26 mouse cellular contexts compared by ENCODE assay signal in genomic region chr16:38453952-38454351, GRCm38 (mm10). TPM values are rescaled to one million over a fixed set of nuclear protein-coding genes. Genes with fewer than 3 reads are reported as not detected.
DNase-seq lines count a peak whose midpoint lies in the region; ATAC-seq and TF ChIP-seq lines count a peak whose summit lies in the region.
"Had no signal": no experiment of that assay in that cellular context is flagged by ENCODE, and none has a peak within 500 bp of the region (broad histone marks: within the 10 kb centered on the region; RNA-seq: fewer than 3 reads in every experiment).

No protein-coding gene starts in this region.

- TF ChIP-seq POLR2A in CH12.LX (IDR thresholded peaks at IDR 0.05; ENCODE audit: low read depth, low read length) = peak; percentile 93

- TF ChIP-seq RAD21 in CH12.LX (IDR thresholded peaks at IDR 0.05; ENCODE audit: low read depth, low read length) = no peak

- H3K4me1 ChIP-seq in liver, postnatal 0 days (ENCODE audit: insufficient read depth) = peaks cover 23% of the 10 kb centered on the region
- peaks cover 10 to 37% of the 10 kb centered on the region in 2 experiments for H3K4me1 ChIP-seq in CH12.LX (ENCODE audit: control insufficient read depth in 1 of 2, insufficient read depth in 2 of 2)
- H3K4me1 ChIP-seq in liver, embryonic 11.5 days (replicated peaks; ENCODE audit: control insufficient read depth, insufficient read depth, low read length) = peaks cover 11% of the 10 kb centered on the region
- H3K4me1 ChIP-seq in liver, embryonic 16.5 days (ENCODE audit: control insufficient read depth, low read depth, low read length) = peaks cover 19% of the 10 kb centered on the region

- peaks cover 55% of the 10 kb centered on the region for H3K79me2 ChIP-seq in CH12.LX (replicated peaks; ENCODE audit: control insufficient read depth, extremely low read depth, insufficient read depth, poor library complexity, severe bottlenecking)

- no peaks in the 10 kb centered on the region; the same call in 1 of the 2 replicates for H3K36me3 ChIP-seq in liver, postnatal 0 days (replicated peaks; ENCODE audit: insufficient read depth, low read length)
- peaks cover 10 to 19% of the 10 kb centered on the region in 2 experiments for H3K36me3 ChIP-seq in CH12.LX (replicated peaks in 1 of 2; ENCODE audit: control insufficient read depth in 1 of 2, insufficient read depth in 1 of 2, low read length in 1 of 2)
- peaks cover 7% of the 10 kb centered on the region; the same call in 1 of the 2 replicates for H3K36me3 ChIP-seq in liver, embryonic 11.5 days (ENCODE audit: control insufficient read depth, insufficient read depth, low read length)
- no peaks in the 10 kb centered on the region for H3K36me3 ChIP-seq in liver, embryonic 16.5 days (ENCODE audit: control insufficient read depth, insufficient read depth)
- H3K36me3 ChIP-seq: midbrain, embryonic 15.5 days had no signal

- H3K27ac ChIP-seq in liver, postnatal 0 days (ENCODE audit: low read depth) = no peak overlapping the region
- H3K27ac ChIP-seq in CH12.LX (ENCODE audit: insufficient read depth, low read depth) = peak overlapping the region; percentile 92
- peak overlapping the region; percentile 23; the same call in 1 of the 2 replicates for H3K27ac ChIP-seq in liver, embryonic 11.5 days (ENCODE audit: low read depth, low read length)
- H3K27ac ChIP-seq in liver, embryonic 16.5 days (ENCODE audit: low read length) = peak overlapping the region; percentile 32; the same call in 1 of the 2 replicates
- H3K27ac ChIP-seq: embryonic facial prominence, embryonic 12.5 days; heart, embryonic 15.5 days; limb, embryonic 10.5 days; limb, embryonic 15.5 days; lung, embryonic 15.5 days; midbrain, embryonic 15.5 days had no signal

- DNase-seq in liver (peak; percentile 43), CH12.LX (ENCODE audit: extremely low read depth) (peak; percentile 92)
- no peak for DNase-seq in liver, postnatal 0 days
- DNase-seq in liver, embryonic 11.5 days (ENCODE audit: low spot score) = no peak
- DNase-seq in adrenal gland, postnatal 25 days = no peak
- no peak for DNase-seq in cerebellum, adult 8-10 months
- no peak for DNase-seq in thymus, postnatal 10 days (ENCODE audit: low spot score in 2 of 2)
- DNase-seq: adrenal gland, adult 8-10 months; cerebellum, adult 11 months; cerebellum, adult 9-11 months; embryo, embryonic 11 days; gastrocnemius, postnatal 14 days; kidney, adult 9 months; kidney, postnatal 10 days; layer of hippocampus, adult 9-11 months had no signal

- WGBS in liver, postnatal 0 days (ENCODE audit: insufficient replicate concordance) = 47% methylated on average over 4 of the region's 4 CpGs
- WGBS in liver, embryonic 11.5 days = 55% methylated on average over 4 of the region's 4 CpGs
- WGBS in liver, embryonic 16.5 days (ENCODE audit: insufficient replicate concordance) = 26% methylated on average over 4 of the region's 4 CpGs

- H3K9ac ChIP-seq in liver, postnatal 0 days (replicated peaks) = no peak overlapping the region
- peak overlapping the region; percentile 97 for H3K9ac ChIP-seq in CH12.LX (ENCODE audit: insufficient read depth, low read depth)
- H3K9ac ChIP-seq in liver, embryonic 11.5 days (ENCODE audit: low read depth, low read length) = no peak overlapping the region
- no peak overlapping the region for H3K9ac ChIP-seq in liver, embryonic 16.5 days (ENCODE audit: low read depth, low read length)
- H3K9ac ChIP-seq: embryonic facial prominence, embryonic 12.5 days; heart, embryonic 15.5 days; limb, embryonic 15.5 days; lung, embryonic 15.5 days; midbrain, embryonic 15.5 days had no signal

- TF ChIP-seq EP300 in liver, postnatal 0 days (IDR thresholded peaks at IDR 0.05; ENCODE audit: low read depth) = no peak
- no peak; the same call in 1 of the 2 replicates for TF ChIP-seq EP300 in CH12.LX (IDR thresholded peaks at IDR 0.05; ENCODE audit: low read length)

- TF ChIP-seq CTCF in liver, postnatal 0 days (IDR thresholded peaks at IDR 0.05; ENCODE audit: low read depth) = no peak
- no peak for TF ChIP-seq CTCF in CH12.LX (conservative IDR thresholded peaks at IDR 0.05 in 1 of 2, IDR thresholded peaks at IDR 0.05 in 1 of 2; ENCODE audit: low read depth in 2 of 2, low read length in 2 of 2)

- no peak for ATAC-seq in liver, postnatal 0 days
- peak; percentile 72 for ATAC-seq in liver, embryonic 11.5 days (replicated peaks; ENCODE audit: low FRiP score)
- no peak for ATAC-seq in liver, embryonic 16.5 days (ENCODE audit: low read depth)
- ATAC-seq: forebrain, embryonic 14.5 days; intestine, postnatal 0 days; midbrain, embryonic 15.5 days had no signal

- no peaks in the 10 kb centered on the region for H3K27me3 ChIP-seq in liver, postnatal 0 days (ENCODE audit: insufficient read depth, low read length)
- no peaks in the 10 kb centered on the region for H3K27me3 ChIP-seq in CH12.LX (replicated peaks)
- H3K27me3 ChIP-seq in liver, embryonic 11.5 days (replicated peaks; ENCODE audit: control insufficient read depth, insufficient read depth, low read length) = no peaks in the 10 kb centered on the region
- H3K27me3 ChIP-seq in liver, embryonic 16.5 days (ENCODE audit: control insufficient read depth, insufficient read depth, low read depth, low read length) = no peaks in the 10 kb centered on the region
- H3K27me3 ChIP-seq: embryonic facial prominence, embryonic 12.5 days; heart, embryonic 15.5 days; limb, embryonic 15.5 days; lung, embryonic 15.5 days; midbrain, embryonic 15.5 days had no signal

- no peak overlapping the region for H3K4me2 ChIP-seq in liver, postnatal 0 days (ENCODE audit: low read depth, low read length)
- peak overlapping the region; percentile 85 for H3K4me2 ChIP-seq in CH12.LX (ENCODE audit: insufficient read depth, low read depth, poor library complexity, severe bottlenecking)
- 0 out of 2 replicates have a peak overlapping the region, but pooled peaks have one; percentile 5 for H3K4me2 ChIP-seq in liver, embryonic 11.5 days
- no peak overlapping the region for H3K4me2 ChIP-seq in liver, embryonic 16.5 days (ENCODE audit: low read depth, low read length)
- H3K4me2 ChIP-seq: heart, embryonic 15.5 days; limb, embryonic 15.5 days had no signal

- in situ Hi-C loops in CH12.LX (cut with MboI; ENCODE audit: low pct_ligation_motif_present, low pct_unique_long_range_greater_than_20kb, low sequenced_read_pairs) = loop anchor here (5.0 kb wide), 1 partner anchor 47 kb away; no protein-coding TSS in a partner anchor

- no peak overlapping the region for H3K4me3 ChIP-seq in liver, postnatal 0 days (ENCODE audit: low read depth, low read length)
- peak overlapping the region; percentile 57 to 98 (median 63) for H3K4me3 ChIP-seq in CH12.LX (replicated peaks in 1 of 3; ENCODE audit: low read depth in 2 of 3, low read length in 2 of 3, poor library complexity in 1 of 3)
- H3K4me3 ChIP-seq in liver, embryonic 11.5 days (ENCODE audit: low read depth, low read length) = no peak overlapping the region
- no peak overlapping the region for H3K4me3 ChIP-seq in liver, embryonic 16.5 days (ENCODE audit: low read depth, low read length)
- H3K4me3 ChIP-seq: embryonic facial prominence, embryonic 12.5 days; heart, embryonic 10.5 days; heart, embryonic 15.5 days; limb, embryonic 15.5 days; lung, embryonic 15.5 days; midbrain, embryonic 15.5 days had no signal

- dilution Hi-C loops in CH12.LX (cut with MboI; ENCODE audit: extremely low pct_ligation_motif_present, extremely low pct_unique_long_range_greater_than_20kb, low sequenced_read_pairs) = no loop called here

- H3K9me3 ChIP-seq in liver, postnatal 0 days (ENCODE audit: low read length) = no peaks in the 10 kb centered on the region
- no peaks in the 10 kb centered on the region for H3K9me3 ChIP-seq in CH12.LX (replicated peaks; ENCODE audit: low read length)
- no peaks in the 10 kb centered on the region for H3K9me3 ChIP-seq in liver, embryonic 11.5 days (ENCODE audit: control insufficient read depth, low read length)
- no peaks in the 10 kb centered on the region for H3K9me3 ChIP-seq in liver, embryonic 16.5 days (replicated peaks; ENCODE audit: control insufficient read depth, low read length)
- H3K9me3 ChIP-seq: embryonic facial prominence, embryonic 12.5 days; heart, embryonic 10.5 days; heart, embryonic 15.5 days; limb, embryonic 10.5 days; limb, embryonic 15.5 days; lung, embryonic 15.5 days; midbrain, embryonic 15.5 days had no signal

TF ChIP-seq in CH12.LX, 34 proteins besides CTCF, POLR2A, EP300 and RAD21 (continues in another document):
- TF ChIP-seq RCOR1 (conservative IDR thresholded peaks at IDR 0.05; ENCODE audit: low read depth, low read length) (no peak), MEF2A (IDR thresholded peaks at IDR 0.05; ENCODE audit: borderline replicate concordance, low read depth, low read length) (no peak), KAT2A (IDR thresholded peaks at IDR 0.05; ENCODE audit: insufficient replicate concordance, low read length) (no peak), ELF1 (IDR thresholded peaks at IDR 0.05; ENCODE audit: low read depth, low read length) (peak; percentile 82; the same call in 1 of the 2 replicates), SIN3A (IDR thresholded peaks at IDR 0.05; ENCODE audit: low read length) (peak; percentile 28)

RNA-seq across cellular contexts. Expression of gene Cd80, which starts 1.4 kb away (rescaled TPM):
- polyA plus RNA-seq in liver, postnatal 0 days (2015; fragmentation: Nextera tagmentation; extraction: Ambion mirVana) = 0.13 and 0.15 TPM in 2 replicates
- total RNA-seq in CH12.LX (2012; rRNA removed) (43.6 and 46.2 TPM in 2 replicates), CH12.LX (2014; rRNA removed) (54.3 and 57.8 TPM in 2 replicates)
- 37.0 and 39.5 TPM in 2 replicates for polyA plus RNA-seq in CH12.LX (2012; ENCODE audit: insufficient read length, low read depth)
- polyA plus RNA-seq in liver, embryonic 11.5 days (2014; fragmentation: Nextera tagmentation; extraction: Ambion mirVana) = 0.14 and 0.23 TPM in 2 replicates
- polyA plus RNA-seq in liver, embryonic 16.5 days (2015; fragmentation: Nextera tagmentation; extraction: Ambion mirVana) = 0.21 and 0.27 TPM in 2 replicates
- total RNA-seq in adrenal gland, postnatal 25 days (2021) = 0.67 TPM in 1 of 2 replicates, not detected in the other
- total RNA-seq: granulocyte monocyte progenitor cell, adult 5-6 weeks had no signal

RNA-seq across cellular contexts. Expression of gene Adprh, which starts 1.4 kb away (rescaled TPM):
- polyA plus RNA-seq in liver, postnatal 0 days (2015; fragmentation: Nextera tagmentation; extraction: Ambion mirVana) = 17.9 and 22.2 TPM in 2 replicates
- 47.3 and 67.7 TPM in 2 replicates for total RNA-seq in CH12.LX (2012; rRNA removed)
- total RNA-seq in CH12.LX (2014; rRNA removed) = 44.9 and 45.3 TPM in 2 replicates
- 82.9 and 93.2 TPM in 2 replicates for polyA plus RNA-seq in CH12.LX (2012; ENCODE audit: insufficient read length, low read depth)
- 92.0 and 92.1 TPM in 2 replicates for polyA plus RNA-seq in liver, embryonic 11.5 days (2014; fragmentation: Nextera tagmentation; extraction: Ambion mirVana)
- 28.8 and 31.0 TPM in 2 replicates for polyA plus RNA-seq in liver, embryonic 16.5 days (2015; fragmentation: Nextera tagmentation; extraction: Ambion mirVana)
- 44.3 and 52.0 TPM in 2 replicates for total RNA-seq in adrenal gland, postnatal 25 days (2021)

RNA-seq across cellular contexts. Expression of gene Pla1a, which starts 21.0 kb away (rescaled TPM):
- 49.8 and 55.8 TPM in 2 replicates for polyA plus RNA-seq in liver, postnatal 0 days (2015; fragmentation: Nextera tagmentation; extraction: Ambion mirVana)
- total RNA-seq in CH12.LX (2012; rRNA removed) (20.6 and 27.9 TPM in 2 replicates), CH12.LX (2014; rRNA removed) (12.3 and 14.3 TPM in 2 replicates)
- 9.3 and 11.0 TPM in 2 replicates for polyA plus RNA-seq in CH12.LX (2012; ENCODE audit: insufficient read length, low read depth)
- 0.79 and 1.4 TPM in 2 replicates for polyA plus RNA-seq in liver, embryonic 11.5 days (2014; fragmentation: Nextera tagmentation; extraction: Ambion mirVana)
- 34.8 and 40.4 TPM in 2 replicates for polyA plus RNA-seq in liver, embryonic 16.5 days (2015; fragmentation: Nextera tagmentation; extraction: Ambion mirVana)
- 30.8 and 37.4 TPM in 2 replicates for total RNA-seq in adrenal gland, postnatal 25 days (2021)
- total RNA-seq: granulocyte monocyte progenitor cell, adult 5-6 weeks had no signal

Comparison
In these comparisons a context has a peak if more than half of its experiments do, and no peak if none do; other contexts are left out.
1. DNase-seq: peak in liver (single experiment) and CH12.LX (single experiment); none in liver, postnatal 0 days (single experiment), liver, embryonic 11.5 days (single experiment), adrenal gland, postnatal 25 days (single experiment), cerebellum, adult 8-10 months (single experiment) and thymus, postnatal 10 days (0 of 2).
2. H3K4me2 ChIP-seq: peak in CH12.LX (single experiment) and liver, embryonic 11.5 days (single experiment); none in liver, postnatal 0 days (single experiment) and liver, embryonic 16.5 days (single experiment).
3. H3K4me3 ChIP-seq: peak in CH12.LX (3 of 3); none in liver, postnatal 0 days (single experiment), liver, embryonic 11.5 days (single experiment) and liver, embryonic 16.5 days (single experiment).
4. RNA of gene Cd80, which starts 1.4 kb away (polyA plus RNA-seq): 37.0 to 39.5 TPM in CH12.LX; 0.14 to 0.23 TPM in liver, embryonic 11.5 days, 0.21 to 0.27 TPM in liver, embryonic 16.5 days and 0.13 to 0.15 TPM in liver, postnatal 0 days; every median in the first group is over 10 times any median in the second.